Mouse (Mus musculus): ENCODE measurements around the gene Meis1.

DNA sequence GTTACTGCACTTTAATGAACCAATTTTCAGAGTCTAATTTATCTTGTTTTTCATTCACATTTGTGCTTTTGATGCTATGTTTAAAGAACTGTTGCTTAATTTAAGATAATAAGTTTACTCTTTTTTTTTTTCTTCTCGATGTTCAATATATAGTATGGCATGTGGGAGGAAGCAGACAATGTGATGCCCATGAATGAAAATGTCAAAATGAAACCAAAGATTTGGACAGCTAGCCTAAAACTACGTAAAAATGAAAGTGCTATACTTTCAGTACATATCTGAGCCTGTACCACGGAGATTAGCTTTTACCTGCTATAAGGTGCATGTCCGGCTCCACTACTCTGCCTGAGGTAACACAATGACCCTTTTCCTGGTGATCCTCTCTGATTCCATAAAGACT is 172.3 kb downstream of the Meis1 start:
- TF ChIP-seq CTCF (IDR thresholded peaks at IDR 0.05; ENCODE audit: borderline replicate concordance, extremely low read depth, insufficient read depth, insufficient read length) (no peak), POLR2A (IDR thresholded peaks at IDR 0.05; ENCODE audit: borderline replicate concordance, extremely low read depth, insufficient read depth, insufficient read length, poor library complexity, severe bottlenecking) (no peak)
